Mouse (Mus musculus): ENCODE data around the gene Asxl2. TPM values are rescaled to one million over a fixed set of nuclear protein-coding genes. Genes with fewer than 3 reads are reported as not detected.

Gene Asxl2
- total RNA-seq, 2 experiments from 2014 or later = 15.6 to 15.7 TPM

- intact Hi-C loops (cut with DNase I) = no loop called here
- TF ChIP-seq CTCF (IDR thresholded peaks at IDR 0.05) = no peak
- Histone ChIP-seq H3K27ac (no peak overlapping the region), H3K4me3 (no peak overlapping the region)
- peak; percentile 28 for DNase-seq
Observed at GRCm38 (mm10) chr12:3537616-3538015, 111.0 kb downstream of the Asxl2 start.

- Histone ChIP-seq H3K27ac (no peak overlapping the region), H3K4me3 (no peak overlapping the region)
- TF ChIP-seq CTCF (IDR thresholded peaks at IDR 0.05) = no peak
- intact Hi-C loops (cut with DNase I) = no loop called here
- DNase-seq = no peak
Observed at GRCm38 (mm10) chr12:3538036-3538435, 111.4 kb downstream of the Asxl2 start.

GRCm38 (mm10) chr12:3539605-3540004 lies 112.9 kb downstream of the Asxl2 start:
- no peak for DNase-seq
- intact Hi-C loops (cut with DNase I) = no loop called here
- TF ChIP-seq CTCF (IDR thresholded peaks at IDR 0.05) = no peak
- H3K4me3 ChIP-seq = no peak overlapping the region
- H3K27ac ChIP-seq = no peak overlapping the region

GRCm38 (mm10) chr12:3540871-3541270 lies 114.2 kb downstream of the Asxl2 start:
- Histone ChIP-seq H3K4me3 (no peak overlapping the region), H3K27ac (no peak overlapping the region)
- intact Hi-C loops (cut with DNase I) = no loop called here
- no peak for DNase-seq
- no peak for TF ChIP-seq CTCF (IDR thresholded peaks at IDR 0.05)

- intact Hi-C loops (cut with DNase I) = no loop called here
- DNase-seq = no peak
- no peak for TF ChIP-seq CTCF (IDR thresholded peaks at IDR 0.05)
Observed at GRCm38 (mm10) chr12:3545451-3545850, 118.8 kb downstream of the Asxl2 start.

GRCm38 (mm10) chr12:3546121-3546658 lies 119.5 kb downstream of the Asxl2 start:
- no peak for DNase-seq
- Histone ChIP-seq H3K4me3 (no peak overlapping the region), H3K27ac (no peak overlapping the region)
- TF ChIP-seq CTCF (IDR thresholded peaks at IDR 0.05) = no peak
- intact Hi-C loops (cut with DNase I) = no loop called here

More at GRCm38 (mm10) chr12:3545451-3545850, 118.8 kb downstream of the Asxl2 start:
- H3K4me3 ChIP-seq = no peak overlapping the region
- H3K27ac ChIP-seq = no peak overlapping the region

- TF ChIP-seq CTCF (IDR thresholded peaks at IDR 0.05) = no peak
- no peak for DNase-seq
- Histone ChIP-seq H3K27ac (no peak overlapping the region), H3K4me3 (no peak overlapping the region)
- intact Hi-C loops (cut with DNase I) = no loop called here
Observed at GRCm38 (mm10) chr12:3546781-3547180, 120.1 kb downstream of the Asxl2 start.

- intact Hi-C loops (cut with DNase I) = no loop called here
- TF ChIP-seq CTCF (IDR thresholded peaks at IDR 0.05) = no peak
- H3K4me3 ChIP-seq = no peak overlapping the region
- H3K27ac ChIP-seq = no peak overlapping the region
- DNase-seq = no peak
Observed at GRCm38 (mm10) chr12:3547506-3547905, 120.8 kb downstream of the Asxl2 start.

GRCm38 (mm10) chr12:3547911-3548310 lies 121.3 kb downstream of the Asxl2 start:
- Histone ChIP-seq H3K4me3 (no peak overlapping the region), H3K27ac (no peak overlapping the region)
- no peak for TF ChIP-seq CTCF (IDR thresholded peaks at IDR 0.05)
- intact Hi-C loops (cut with DNase I) = no loop called here
- no peak for DNase-seq

GRCm38 (mm10) chr12:3548582-3549211 lies 122.0 kb downstream of the Asxl2 start:
- Histone ChIP-seq H3K4me3 (no peak overlapping the region), H3K27ac (no peak overlapping the region)
- TF ChIP-seq CTCF (IDR thresholded peaks at IDR 0.05) = no peak
- intact Hi-C loops (cut with DNase I) = no loop called here
- peak; percentile 26 for DNase-seq

GRCm38 (mm10) chr12:3550280-3550679 lies 123.6 kb downstream of the Asxl2 start:
- intact Hi-C loops (cut with DNase I) = no loop called here
- Histone ChIP-seq H3K4me3 (no peak overlapping the region), H3K27ac (no peak overlapping the region)
- TF ChIP-seq CTCF (IDR thresholded peaks at IDR 0.05) = peak; percentile 30; the same call in 1 of the 2 replicates
- DNase-seq = no peak

Other genes with a start within 250 kb of the Asxl2 start
- 100 to 1,000 TPM; 272 to 301 TPM for gene Rab10, start 116.9 kb upstream of the Asxl2 start, total RNA-seq (2021)
- gene Kif3c, start 61.7 kb upstream of the Asxl2 start, total RNA-seq (2021) = 10 to 100 TPM; 20.7 to 24.1 TPM
- 10 to 100 TPM in 1 of 2 experiments, 1 to 10 TPM in 1; 2.1 to 11.7 TPM for gene Dtnb, start 145.5 kb downstream of the Asxl2 start, total RNA-seq (2021)